Mouse (Mus musculus) embryonic stem cell, embryonic (primary cell): ENCODE results near the gene Fam114a1.

Experiments used
- CTCF ChIA-PET, 4 experiments: fragments of 300-600 bp in 2 of 4; fragments of 350-600 bp in 2 of 4; sonication (Branson Sonifier 250); formaldehyde crosslinking; loops; one replicate each; lab custom pipeline; 2022; ENCODE audit warnings: inconsistent platforms in 2 of 4; lab: Charles Lee
- POLR2A ChIA-PET, 4 experiments: fragments of 300-600 bp in 2 of 4; fragments of 350-600 bp in 2 of 4; sonication (Branson Sonifier 250); formaldehyde crosslinking; loops; one replicate each; lab custom pipeline; 2022; ENCODE audit warnings: antibody characterized with exemption in 4 of 4, inconsistent platforms in 1 of 4; lab: Charles Lee

Gene Fam114a1

GRCm38 (mm10) chr5:65038305-65038704 lies 68.4 kb downstream of the Fam114a1 start:
- ChIA-PET CTCF (interaction anchor here in 2 of 4 experiments (0.6 to 0.7 kb wide), 3 partner anchors 12 to 94 kb away, joined by 4 to 5 read pairs (median 5); no protein-coding TSS in a partner anchor), POLR2A (interaction anchor here in 1 of 4 experiments (0.7 to 1.9 kb wide), 2 partner anchors 12 to 22 kb away, joined by 4 to 8 read pairs; no protein-coding TSS in a partner anchor)

- CTCF ChIA-PET, result interaction anchor here (0.6 to 1.6 kb wide), 7 partner anchors 12 to 118 kb away, joined by 3 to 7 read pairs (median 5); no protein-coding TSS in a partner anchor
- POLR2A ChIA-PET, result interaction anchor here in 2 of 4 experiments (0.6 to 1.9 kb wide), 7 partner anchors 9 to 278 kb away, joined by 3 to 8 read pairs (median 4); partner anchors contain the start of gene Klhl5 (in 1 of the 2)
Measured at GRCm38 (mm10) chr5:65038811-65039571, 69.1 kb downstream of the Fam114a1 start.

- ChIA-PET POLR2A (interaction anchor here in 3 of 4 experiments (0.7 to 1.9 kb wide), 4 partner anchors 10 to 67 kb away, joined by 3 to 6 read pairs (median 4); partner anchors contain the start of gene Klhl5 (in 1 of the 3)), CTCF (interaction anchor here (0.5 to 1.6 kb wide), 13 partner anchors 12 to 927 kb away, joined by 3 to 11 read pairs (median 3); no protein-coding TSS in a partner anchor)
Measured at GRCm38 (mm10) chr5:65040463-65040862, 70.6 kb downstream of the Fam114a1 start.

- POLR2A ChIA-PET, result interaction anchor here in 2 of 4 experiments (1.0 to 1.2 kb wide), 5 partner anchors 10 to 69 kb away, joined by 3 to 9 read pairs (median 4); no protein-coding TSS in a partner anchor
Measured at GRCm38 (mm10) chr5:65043407-65043895, 73.6 kb downstream of the Fam114a1 start.

GRCm38 (mm10) chr5:65045642-65046370 lies 75.9 kb downstream of the Fam114a1 start:
- ChIA-PET CTCF (no interaction called here), POLR2A (interaction anchor here in 1 of 4 experiments (0.7 to 1.0 kb wide), 2 partner anchors 8 to 19 kb away, joined by 3 to 4 read pairs; no protein-coding TSS in a partner anchor)

More at GRCm38 (mm10) chr5:65043407-65043895, 73.6 kb downstream of the Fam114a1 start:
- CTCF ChIA-PET, result interaction anchor here in 1 of 4 experiments (0.7 to 0.8 kb wide), 2 partner anchors 31 to 34 kb away, joined by 8 to 17 read pairs; no protein-coding TSS in a partner anchor

- POLR2A ChIA-PET, result interaction anchor here in 3 of 4 experiments (0.6 to 1.6 kb wide), 18 partner anchors 9 to 465 kb away, joined by 3 to 10 read pairs (median 4); partner anchors contain the start of gene Klhl5 (in 1 of the 3)
Measured at GRCm38 (mm10) chr5:65046442-65047284, 76.8 kb downstream of the Fam114a1 start.

GRCm38 (mm10) chr5:65047285-65047855 lies 77.5 kb downstream of the Fam114a1 start:
- CTCF ChIA-PET, result interaction anchor here in 2 of 4 experiments (0.6 to 0.8 kb wide), 3 partner anchors 28 to 109 kb away, joined by 3 to 4 read pairs (median 3); no protein-coding TSS in a partner anchor
- POLR2A ChIA-PET, result interaction anchor here in 3 of 4 experiments (0.6 to 1.6 kb wide), 19 partner anchors 8 to 466 kb away, joined by 3 to 10 read pairs (median 3); partner anchors contain the start of gene Klhl5 (in 1 of the 3)

More at GRCm38 (mm10) chr5:65046442-65047284, 76.8 kb downstream of the Fam114a1 start:
- CTCF ChIA-PET, result interaction anchor here in 2 of 4 experiments (0.7 to 0.8 kb wide), 2 partner anchors 110 kb away, joined by 3 to 4 read pairs; no protein-coding TSS in a partner anchor

- CTCF ChIA-PET, result no interaction called here
- POLR2A ChIA-PET, result interaction anchor here in 2 of 4 experiments (0.6 kb wide), 2 partner anchors 57 to 674 kb away, joined by 3 read pairs; partner anchors contain the start of gene Klhl5 (in 1 of the 2)
Measured at GRCm38 (mm10) chr5:65049880-65050279, 80.0 kb downstream of the Fam114a1 start.

- ChIA-PET CTCF (interaction anchor here in 2 of 4 experiments (0.5 to 1.0 kb wide), 2 partner anchors 168 to 355 kb away, joined by 3 to 6 read pairs; no protein-coding TSS in a partner anchor), POLR2A (interaction anchor here in 1 of 4 experiments (0.6 to 1.6 kb wide), 6 partner anchors 8 to 320 kb away, joined by 3 to 4 read pairs (median 4); no protein-coding TSS in a partner anchor)
Measured at GRCm38 (mm10) chr5:65051513-65051912, 81.6 kb downstream of the Fam114a1 start.

GRCm38 (mm10) chr5:65057596-65057995 lies 87.7 kb downstream of the Fam114a1 start:
- CTCF ChIA-PET, result interaction anchor here in 2 of 4 experiments (0.6 to 1.1 kb wide), 2 partner anchors 17 to 21 kb away, joined by 3 read pairs; no protein-coding TSS in a partner anchor
- POLR2A ChIA-PET, result interaction anchor here in 2 of 4 experiments (0.8 to 4.1 kb wide), 12 partner anchors 10 to 120 kb away, joined by 3 to 26 read pairs (median 4); partner anchors contain the start of gene Klhl5 (in 2 of the 2)

- ChIA-PET CTCF (interaction anchor here in 1 of 4 experiments (0.5 kb wide), 1 partner anchor 1140 kb away, joined by 3 read pairs; no protein-coding TSS in a partner anchor), POLR2A (interaction anchor here in 3 of 4 experiments (0.6 to 4.1 kb wide), 22 partner anchors 9 to 240 kb away, joined by 3 to 26 read pairs (median 5); partner anchors contain the start of genes Klhl5 (in 1 of the 3) and Wdr19 (in 1 of the 3))
Measured at GRCm38 (mm10) chr5:65059806-65060205, 89.9 kb downstream of the Fam114a1 start.

GRCm38 (mm10) chr5:65062236-65062635 lies 92.4 kb downstream of the Fam114a1 start:
- ChIA-PET POLR2A (interaction anchor here in 1 of 4 experiments (0.5 to 2.3 kb wide), 7 partner anchors 8 to 298 kb away, joined by 3 to 9 read pairs (median 4); no protein-coding TSS in a partner anchor), CTCF (interaction anchor here in 1 of 4 experiments (0.6 kb wide), 1 partner anchor 45 kb away, joined by 6 read pairs; the partner anchor contains the start of gene Klhl5)

GRCm38 (mm10) chr5:65063266-65063665 lies 93.4 kb downstream of the Fam114a1 start:
- ChIA-PET CTCF (no interaction called here), POLR2A (interaction anchor here in 1 of 4 experiments (2.0 kb wide), 2 partner anchors 12 to 124 kb away, joined by 4 read pairs; no protein-coding TSS in a partner anchor)

- ChIA-PET CTCF (no interaction called here), POLR2A (interaction anchor here in 3 of 4 experiments (0.9 to 3.8 kb wide), 5 partner anchors 9 to 42 kb away, joined by 3 to 26 read pairs (median 5); partner anchors contain the start of gene Klhl5 (in 1 of the 3))
Measured at GRCm38 (mm10) chr5:65068166-65068565, 98.3 kb downstream of the Fam114a1 start.

- POLR2A ChIA-PET, result interaction anchor here in 2 of 4 experiments (0.9 to 3.8 kb wide), 8 partner anchors 8 to 50 kb away, joined by 3 to 26 read pairs (median 3); partner anchors contain the start of gene Klhl5 (in 1 of the 2)
- CTCF ChIA-PET, result no interaction called here
Measured at GRCm38 (mm10) chr5:65069872-65070271, 100.0 kb downstream of the Fam114a1 start.
